Mouse (Mus musculus): ENCODE measurements around the gene Adam19. TPM values are rescaled to one million over a fixed set of nuclear protein-coding genes. Genes with fewer than 3 reads are reported as not detected.
A peak's percentile ranks its signal among the peaks of the same experiment; 100 is the strongest.

Adam19 gene
- polyA plus RNA-seq, 1 experiment from 2014 or later = 15.2 TPM

DNA sequence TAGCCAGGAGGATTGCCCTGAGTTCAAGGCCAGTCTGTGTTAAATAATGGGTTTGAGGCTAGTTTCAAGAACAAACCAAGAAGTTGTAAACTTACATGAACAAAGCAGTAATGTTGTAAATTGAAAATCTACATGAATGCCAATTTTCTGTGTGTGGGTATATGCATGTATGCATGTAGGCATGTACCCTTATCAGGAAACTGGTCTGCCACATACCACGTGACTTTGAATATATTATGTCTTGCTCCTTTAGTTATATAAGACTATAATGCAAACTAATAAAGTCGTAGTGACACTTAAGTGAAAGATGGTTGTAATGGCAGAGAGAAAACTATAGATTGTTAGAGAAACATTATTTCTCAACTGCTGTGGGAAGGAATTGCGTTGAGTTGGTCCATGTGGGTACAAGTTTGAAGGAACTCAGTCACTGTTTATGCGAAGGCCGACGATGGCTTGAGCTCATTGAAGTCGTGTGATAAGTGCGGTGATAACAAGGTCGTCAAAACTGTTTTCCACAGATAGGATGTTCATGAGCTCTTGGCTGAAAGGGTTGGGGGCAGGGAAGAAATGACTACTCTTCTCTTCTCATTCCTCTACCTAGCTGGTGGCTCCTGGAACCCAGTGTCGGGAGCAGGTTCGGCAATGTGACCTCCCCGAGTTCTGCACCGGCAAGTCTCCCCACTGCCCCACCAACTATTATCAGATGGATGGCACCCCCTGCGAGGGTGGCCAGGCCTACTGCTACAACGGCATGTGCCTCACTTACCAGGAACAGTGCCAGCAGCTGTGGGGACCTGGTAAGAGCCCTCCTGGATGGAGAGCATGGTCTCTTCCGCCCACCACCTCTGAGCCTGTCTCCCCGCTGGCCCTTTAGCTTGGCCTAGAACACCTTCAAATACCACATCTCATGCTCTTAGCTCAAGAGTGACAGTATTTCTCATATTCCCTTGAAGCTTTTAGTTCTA is 75.5 kb downstream of the Adam19 start:
- DNase-seq (ENCODE audit: low spot score) = no peak
- no peaks in the 10 kb centered on the region for H3K27me3 ChIP-seq (replicated peaks; ENCODE audit: control insufficient read depth, insufficient read depth, low read length)
- no peaks in the 10 kb centered on the region for H3K4me1 ChIP-seq (ENCODE audit: control insufficient read depth, insufficient read depth, low read length)
- WGBS = 92% methylated on average over 17 of the region's 17 CpGs
- H3K4me3 ChIP-seq (ENCODE audit: low read depth, low read length) = no peak overlapping the region
- no peak overlapping the region for H3K9ac ChIP-seq (ENCODE audit: low read depth, low read length)
- no peak overlapping the region for H3K27ac ChIP-seq (replicated peaks; ENCODE audit: low read depth, low read length)
- no peaks in the 10 kb centered on the region for H3K9me3 ChIP-seq (ENCODE audit: control insufficient read depth, low read length)
- peaks cover 32% of the 10 kb centered on the region for H3K36me3 ChIP-seq (ENCODE audit: control insufficient read depth, insufficient read depth, low read length)
- no peak for ATAC-seq (ENCODE audit: low read depth)
- no peak overlapping the region for H3K4me2 ChIP-seq (ENCODE audit: low read depth, low read length)

DNA sequence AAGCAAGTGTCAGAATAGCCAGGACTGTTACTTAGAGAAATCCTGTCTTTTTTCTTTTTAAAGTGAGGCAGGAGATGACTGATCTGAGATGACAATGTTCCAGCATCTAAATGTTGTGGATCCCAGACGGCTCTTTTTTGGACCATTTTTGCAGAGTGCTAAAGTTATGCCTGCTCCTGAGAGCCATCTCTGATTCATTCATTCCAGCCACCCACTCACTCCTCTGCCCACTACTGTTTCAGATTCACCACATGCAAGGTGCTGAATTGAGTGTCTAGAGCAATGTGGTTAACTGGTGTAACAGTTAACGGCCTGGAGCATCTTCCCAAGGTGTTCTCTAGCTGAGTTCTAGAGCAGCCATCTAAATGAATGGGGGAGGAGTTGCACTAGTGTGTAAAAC is 79.1 kb downstream of the Adam19 start:
- WGBS = 92% methylated on average over 2 of the region's 2 CpGs
- H3K4me3 ChIP-seq (ENCODE audit: low read depth, low read length) = no peak overlapping the region
- peaks cover 48% of the 10 kb centered on the region for H3K36me3 ChIP-seq (ENCODE audit: control insufficient read depth, insufficient read depth, low read length)
- H3K4me2 ChIP-seq (ENCODE audit: low read depth, low read length) = no peak overlapping the region
- H3K27ac ChIP-seq (replicated peaks; ENCODE audit: low read depth, low read length) = no peak overlapping the region
- no peaks in the 10 kb centered on the region for H3K4me1 ChIP-seq (ENCODE audit: control insufficient read depth, insufficient read depth, low read length)
- ATAC-seq (ENCODE audit: low read depth) = no peak
- no peak overlapping the region for H3K9ac ChIP-seq (ENCODE audit: low read depth, low read length)
- H3K9me3 ChIP-seq (ENCODE audit: control insufficient read depth, low read length) = no peaks in the 10 kb centered on the region
- H3K27me3 ChIP-seq (replicated peaks; ENCODE audit: control insufficient read depth, insufficient read depth, low read length) = no peaks in the 10 kb centered on the region
- no peak for DNase-seq (ENCODE audit: low spot score)

DNA sequence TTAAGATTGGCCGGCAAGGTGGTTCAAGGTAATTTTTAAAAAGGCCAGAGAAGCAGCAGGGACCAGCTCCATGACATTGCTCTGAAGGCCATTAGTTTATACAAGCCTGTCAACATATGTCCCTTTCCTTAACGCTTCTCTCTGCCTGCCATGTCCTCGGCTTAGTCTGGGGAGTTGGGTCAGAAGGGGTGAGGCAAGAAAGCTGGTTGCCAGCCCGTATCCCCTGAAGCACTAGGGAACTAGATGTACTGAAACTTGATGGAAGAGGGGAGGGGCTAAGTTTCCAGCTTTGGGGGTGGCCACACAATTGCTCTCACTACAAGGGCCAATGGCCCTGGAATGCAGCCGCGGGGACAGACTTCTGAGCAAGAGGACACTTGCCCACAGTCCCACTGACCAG is 87.5 kb downstream of the Adam19 start:
- H3K27me3 ChIP-seq (replicated peaks; ENCODE audit: control insufficient read depth, insufficient read depth, low read length) = no peaks in the 10 kb centered on the region
- ATAC-seq (ENCODE audit: low read depth) (no peak), DNase-seq (ENCODE audit: low spot score) (no peak)
- no peak overlapping the region for H3K27ac ChIP-seq (replicated peaks; ENCODE audit: low read depth, low read length)
- WGBS = 81% methylated on average over 6 of the region's 6 CpGs
- H3K4me1 ChIP-seq (ENCODE audit: control insufficient read depth, insufficient read depth, low read length) = no peaks in the 10 kb centered on the region
- H3K36me3 ChIP-seq (ENCODE audit: control insufficient read depth, insufficient read depth, low read length) = peaks cover 67% of the 10 kb centered on the region
- no peak overlapping the region for H3K4me2 ChIP-seq (ENCODE audit: low read depth, low read length)
- H3K9ac ChIP-seq (ENCODE audit: low read depth, low read length) = no peak overlapping the region
- H3K9me3 ChIP-seq (ENCODE audit: control insufficient read depth, low read length) = no peaks in the 10 kb centered on the region
- no peak overlapping the region for H3K4me3 ChIP-seq (ENCODE audit: low read depth, low read length)

GRCm38 (mm10) chr11:46145163-46145875 is 89.5 kb downstream of the Adam19 start:
- no peak for DNase-seq (ENCODE audit: low spot score)
- H3K27ac ChIP-seq (replicated peaks; ENCODE audit: low read depth, low read length) = no peak overlapping the region
- no peak overlapping the region for H3K9ac ChIP-seq (ENCODE audit: low read depth, low read length)
- no peaks in the 10 kb centered on the region for H3K4me1 ChIP-seq (ENCODE audit: control insufficient read depth, insufficient read depth, low read length)
- no peak overlapping the region for H3K4me2 ChIP-seq (ENCODE audit: low read depth, low read length)
- H3K4me3 ChIP-seq (ENCODE audit: low read depth, low read length) = no peak overlapping the region
- H3K27me3 ChIP-seq (replicated peaks; ENCODE audit: control insufficient read depth, insufficient read depth, low read length) = no peaks in the 10 kb centered on the region
- WGBS = 91% methylated on average over 11 of the region's 11 CpGs
- ATAC-seq (ENCODE audit: low read depth) = no peak
- H3K36me3 ChIP-seq (ENCODE audit: control insufficient read depth, insufficient read depth, low read length) = peaks cover 48% of the 10 kb centered on the region
- no peaks in the 10 kb centered on the region for H3K9me3 ChIP-seq (ENCODE audit: control insufficient read depth, low read length)

DNA sequence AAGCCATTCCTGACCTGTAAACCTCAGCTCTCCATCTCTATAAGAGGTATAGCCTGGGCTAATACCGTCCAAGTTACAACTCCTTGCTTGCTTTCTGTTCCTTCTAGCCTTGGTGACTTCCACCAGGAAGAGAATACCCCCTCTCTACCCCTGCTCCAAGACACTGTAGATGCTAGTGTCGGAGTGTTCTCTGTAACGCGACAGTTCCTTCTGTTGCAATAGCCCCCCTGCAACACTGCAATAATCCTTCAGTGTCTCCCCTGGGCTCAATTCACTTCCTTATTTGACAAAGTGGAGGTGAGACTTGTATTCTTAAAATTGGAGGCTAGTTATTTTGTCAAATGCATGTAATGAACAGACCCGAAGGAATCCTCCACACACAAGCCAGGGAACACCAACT is 90.8 kb downstream of the Adam19 start:
- Histone ChIP-seq H3K27me3 (replicated peaks; ENCODE audit: control insufficient read depth, insufficient read depth, low read length) (no peaks in the 10 kb centered on the region), H3K36me3 (ENCODE audit: control insufficient read depth, insufficient read depth, low read length) (peaks cover 35% of the 10 kb centered on the region), H3K4me1 (ENCODE audit: control insufficient read depth, insufficient read depth, low read length) (no peaks in the 10 kb centered on the region), H3K4me2 (ENCODE audit: low read depth, low read length) (no peak overlapping the region), H3K9ac (ENCODE audit: low read depth, low read length) (no peak overlapping the region), H3K27ac (replicated peaks; ENCODE audit: low read depth, low read length) (no peak overlapping the region), H3K4me3 (ENCODE audit: low read depth, low read length) (no peak overlapping the region), H3K9me3 (ENCODE audit: control insufficient read depth, low read length) (no peaks in the 10 kb centered on the region)
- no peak for DNase-seq (ENCODE audit: low spot score)
- 94% methylated on average over 5 of the region's 5 CpGs for WGBS
- no peak for ATAC-seq (ENCODE audit: low read depth)

GRCm38 (mm10) chr11:46156945-46157344 is 101.2 kb downstream of the Adam19 start:
- no peak for ATAC-seq (ENCODE audit: low read depth)

DNA sequence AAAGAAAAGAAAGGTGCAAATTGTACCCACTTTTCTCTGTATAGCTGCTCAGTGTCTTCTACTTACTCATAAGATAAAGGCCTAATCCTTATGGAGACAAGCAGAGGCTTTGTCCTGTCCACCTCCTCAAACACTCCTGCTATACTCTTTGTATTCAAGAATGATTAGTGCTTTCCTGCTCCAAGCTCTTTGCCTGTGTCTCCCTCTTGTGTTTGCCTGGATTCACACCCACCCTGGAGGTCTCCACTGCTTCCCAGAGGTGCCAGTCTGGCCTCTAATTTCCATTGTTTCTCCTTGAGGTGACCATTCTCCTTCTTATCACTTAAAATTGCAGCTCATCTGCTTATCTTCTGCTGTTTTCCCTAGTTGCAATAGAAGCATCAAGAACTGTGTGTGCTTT is 101.7 kb downstream of the Adam19 start:
- no peaks in the 10 kb centered on the region for H3K36me3 ChIP-seq (ENCODE audit: control insufficient read depth, insufficient read depth, low read length)
- ATAC-seq (ENCODE audit: low read depth) = no peak
- no peaks in the 10 kb centered on the region for H3K9me3 ChIP-seq (ENCODE audit: control insufficient read depth, low read length)

More at GRCm38 (mm10) chr11:46156945-46157344, 101.2 kb downstream of the Adam19 start:
- 85% methylated on average over 8 of the region's 8 CpGs for WGBS
- H3K27me3 ChIP-seq (replicated peaks; ENCODE audit: control insufficient read depth, insufficient read depth, low read length) = no peaks in the 10 kb centered on the region
- H3K4me2 ChIP-seq (ENCODE audit: low read depth, low read length) = no peak overlapping the region
- no peaks in the 10 kb centered on the region for H3K36me3 ChIP-seq (ENCODE audit: control insufficient read depth, insufficient read depth, low read length)
- no peak overlapping the region for H3K9ac ChIP-seq (ENCODE audit: low read depth, low read length)
- H3K4me3 ChIP-seq (ENCODE audit: low read depth, low read length) = no peak overlapping the region
- no peaks in the 10 kb centered on the region for H3K4me1 ChIP-seq (ENCODE audit: control insufficient read depth, insufficient read depth, low read length)
- H3K9me3 ChIP-seq (ENCODE audit: control insufficient read depth, low read length) = no peaks in the 10 kb centered on the region
- DNase-seq (ENCODE audit: low spot score) = no peak
- no peak overlapping the region for H3K27ac ChIP-seq (replicated peaks; ENCODE audit: low read depth, low read length)

DNA sequence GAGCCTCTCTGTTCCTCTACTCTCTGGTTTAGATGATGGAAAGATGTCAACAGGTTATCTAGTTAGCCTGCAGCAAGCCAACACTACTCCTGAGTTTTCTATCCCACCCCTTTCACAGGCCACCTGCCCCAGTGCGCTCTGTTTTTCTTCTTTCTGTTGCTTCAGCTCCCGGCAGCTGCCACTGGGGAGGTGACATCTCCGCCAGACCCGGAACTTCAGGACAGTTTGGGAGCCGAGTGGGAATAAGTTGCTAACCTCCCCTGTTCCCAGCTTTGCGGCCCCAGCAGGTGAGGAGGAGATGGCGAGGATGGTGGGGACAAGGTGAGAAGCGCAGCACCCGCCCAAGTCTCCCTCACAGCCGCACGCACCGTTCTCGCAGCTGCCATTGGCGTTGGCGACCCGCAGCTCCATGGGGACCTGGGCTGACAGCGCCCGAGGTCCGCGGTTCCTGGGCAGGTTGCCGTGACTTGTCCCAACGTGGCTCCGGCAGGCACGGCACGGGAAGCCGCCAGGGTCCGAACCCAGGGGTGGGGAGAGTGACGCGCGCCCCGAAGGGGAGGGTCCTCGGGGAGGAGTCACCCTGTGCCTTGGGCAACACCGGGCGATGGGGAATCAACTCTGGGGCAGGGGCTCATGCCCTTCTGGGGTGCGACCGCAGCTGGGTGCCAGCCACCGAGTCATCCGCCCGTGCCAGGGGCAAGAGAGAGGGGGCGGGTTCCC is 110.2 kb downstream of the Adam19 start, which contains the start of gene Nipal4:
Nipal4 (minus strand) TSS at position 643 of the 720 bp plus-strand sequence.
- ATAC-seq (ENCODE audit: low read depth) = no peak
- peaks cover 11% of the 10 kb centered on the region for H3K27me3 ChIP-seq (replicated peaks; ENCODE audit: control insufficient read depth, insufficient read depth, low read length)
- 0 out of 2 replicates have a peak, but pooled peaks cover 3% of the 10 kb centered on the region for H3K4me1 ChIP-seq (ENCODE audit: control insufficient read depth, insufficient read depth, low read length)
- H3K4me2 ChIP-seq (ENCODE audit: low read depth, low read length) = peak within 1 kb of the TSS; percentile 96
- peak within 1 kb of the TSS; percentile 64 for H3K9ac ChIP-seq (ENCODE audit: low read depth, low read length)
- H3K36me3 ChIP-seq (ENCODE audit: control insufficient read depth, insufficient read depth, low read length) = no peaks in the 10 kb centered on the region
- no peaks in the 10 kb centered on the region for H3K9me3 ChIP-seq (ENCODE audit: control insufficient read depth, low read length)
- H3K27ac ChIP-seq (replicated peaks; ENCODE audit: low read depth, low read length) = no peak within 1 kb of the TSS
- no peak for DNase-seq (ENCODE audit: low spot score)
- H3K4me3 ChIP-seq (ENCODE audit: low read depth, low read length) = peak within 1 kb of the TSS; percentile 59
- WGBS = 2% methylated on average over 32 of the region's 40 CpGs

More for the DNA sequence above, 101.7 kb downstream of the Adam19 start:
- no peak overlapping the region for H3K9ac ChIP-seq (ENCODE audit: low read depth, low read length)
- no peak overlapping the region for H3K4me2 ChIP-seq (ENCODE audit: low read depth, low read length)
- H3K27me3 ChIP-seq (replicated peaks; ENCODE audit: control insufficient read depth, insufficient read depth, low read length) = no peaks in the 10 kb centered on the region
- no peaks in the 10 kb centered on the region for H3K4me1 ChIP-seq (ENCODE audit: control insufficient read depth, insufficient read depth, low read length)
- no peak overlapping the region for H3K27ac ChIP-seq (replicated peaks; ENCODE audit: low read depth, low read length)
- DNase-seq (ENCODE audit: low spot score) = no peak
- no peak overlapping the region for H3K4me3 ChIP-seq (ENCODE audit: low read depth, low read length)

Measured in embryonic facial prominence, embryonic 14.5 days (tissue).